Mouse (Mus musculus) erythroblast, embryonic 14.5 days (primary cell): ENCODE measurements around the gene Ttyh1.

Source experiments
- GATA1 ChIP-seq: IDR thresholded peaks from 2 replicates; pipeline ENCODE4 v1.6.1; 2012; ENCODE audit warnings: low read length, inconsistent platforms, mixed read lengths
- TAL1 ChIP-seq: IDR thresholded peaks from 3 replicates; pipeline ENCODE4 v1.6.1; 2012; ENCODE audit warnings: low read length, inconsistent platforms, mixed read lengths

DNA sequence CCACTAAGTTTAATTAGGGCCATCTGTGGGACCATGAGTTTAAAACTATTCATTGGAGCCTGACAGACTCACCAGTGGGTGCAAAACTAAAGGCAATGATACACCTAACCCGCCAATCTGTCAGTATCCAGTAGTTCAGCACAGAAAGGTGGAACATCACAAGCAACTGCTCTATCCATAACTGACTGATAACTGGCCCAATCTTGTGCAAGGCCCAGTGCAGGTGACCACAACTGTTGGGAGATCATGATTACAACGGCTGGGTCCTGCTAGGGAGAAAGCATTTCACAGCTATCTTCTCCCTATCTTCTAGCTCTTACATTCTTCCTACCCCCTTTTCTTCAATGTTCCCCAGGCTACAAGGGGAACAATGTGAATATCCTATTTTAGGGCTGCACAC lies 30.5 kb upstream of the Ttyh1 start:
- TF ChIP-seq GATA1 (no peak), TAL1 (no peak)
